Mouse (Mus musculus): ENCODE results near the gene Sgta. TPM values are rescaled to one million over a fixed set of nuclear protein-coding genes. Genes with fewer than 3 reads are reported as not detected.

Gene Sgta
- total and polyA plus RNA-seq, 3 experiments = 67.6 to 123 (median 104) TPM

DNA sequence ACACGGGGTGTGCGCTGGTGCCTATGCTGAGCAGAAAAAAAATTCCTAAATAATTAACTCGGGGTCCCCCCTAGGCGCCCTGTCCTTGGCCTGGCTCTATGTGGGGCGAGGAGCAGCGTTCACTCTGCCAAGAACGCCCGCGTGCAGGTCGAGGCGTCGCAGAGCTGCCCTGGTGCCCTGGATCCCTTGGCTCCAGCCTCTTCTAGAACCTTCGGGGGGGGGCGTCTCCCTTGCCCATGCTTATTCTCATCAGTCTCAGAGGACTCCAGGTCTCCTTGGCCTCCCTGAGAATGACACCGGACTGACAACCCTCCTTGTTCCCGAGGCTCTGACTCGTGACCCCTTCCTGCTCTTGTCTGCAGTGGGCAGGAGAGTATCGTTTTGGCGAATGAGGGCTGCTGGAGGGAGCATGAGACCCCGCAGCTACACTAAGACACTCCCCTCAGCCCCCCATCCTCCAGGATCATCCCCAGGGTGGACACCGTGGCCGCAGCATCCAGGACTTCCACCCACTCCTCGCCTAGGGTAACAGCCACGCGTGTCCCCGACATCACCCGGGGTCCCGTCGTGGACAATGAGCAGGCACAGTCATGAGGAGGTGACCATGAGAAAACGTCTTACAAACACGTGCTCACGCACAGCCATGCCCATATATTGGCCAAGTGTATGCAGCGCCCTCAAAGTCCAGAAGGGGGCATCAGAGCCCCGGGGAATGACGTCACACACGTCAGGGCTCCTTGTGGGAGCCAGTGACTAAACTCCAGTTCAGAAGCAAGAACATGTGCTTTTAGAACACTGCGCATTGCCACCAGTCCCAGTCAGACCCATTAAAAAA lies 60.4 kb downstream of the Sgta start (continued):
- TF ChIP-seq GABPA (IDR thresholded peaks at IDR 0.05; ENCODE audit: insufficient replicate concordance, low read depth, low read length) (no peak), ETS1 (conservative IDR thresholded peaks at IDR 0.05; ENCODE audit: low read depth, low read length) (peak; percentile 15; the same call in 1 of the 2 replicates), MYC (IDR thresholded peaks at IDR 0.05; ENCODE audit: low read depth, low read length) (peak; percentile 99), CHD1 (IDR thresholded peaks at IDR 0.05; ENCODE audit: low read depth, low read length) (no peak), IRF4 (IDR thresholded peaks at IDR 0.05; ENCODE audit: low read depth, low read length) (0 out of 2 replicates have a peak, but pooled peaks have one; percentile 41), MAZ (IDR thresholded peaks at IDR 0.05; ENCODE audit: low read depth, low read length) (no peak), NELFE (IDR thresholded peaks at IDR 0.05; ENCODE audit: low read depth, low read length) (peak; percentile 64; the same call in 1 of the 2 replicates), CTCF (conservative IDR thresholded peaks at IDR 0.05 in 1 of 2, IDR thresholded peaks at IDR 0.05 in 1 of 2; ENCODE audit: low read depth in 2 of 2, low read length in 2 of 2) (peak; percentile 61 to 89), UBTF (IDR thresholded peaks at IDR 0.05; ENCODE audit: low read depth, low read length) (no peak), SMC3 (IDR thresholded peaks at IDR 0.05; ENCODE audit: low read depth, low read length) (peak; percentile 76), RAD21 (IDR thresholded peaks at IDR 0.05; ENCODE audit: low read depth, low read length) (peak; percentile 51)

DNA sequence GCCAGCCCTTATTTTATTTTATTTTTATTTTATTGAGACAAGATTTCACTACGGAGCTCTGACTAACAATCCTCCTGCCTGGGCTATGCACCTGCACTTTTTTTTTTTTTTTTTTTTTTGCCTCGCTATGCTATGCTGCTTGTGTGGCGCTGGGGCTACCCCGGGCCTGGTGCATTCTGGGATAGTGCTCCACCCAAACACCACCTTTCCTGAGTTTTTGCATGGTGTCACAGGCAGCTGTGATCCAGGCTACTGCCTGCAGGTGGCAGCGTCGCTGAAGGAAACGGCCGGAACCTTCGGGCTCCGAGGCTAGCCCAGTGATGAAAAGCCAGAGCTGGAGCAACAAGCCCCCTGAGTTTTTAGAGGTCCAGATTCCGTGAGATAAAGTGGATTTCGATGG lies 61.2 kb downstream of the Sgta start:
- Histone ChIP-seq H3K27me3 (replicated peaks) (peaks cover 60% of the 10 kb centered on the region), H3K79me2 (replicated peaks; ENCODE audit: control insufficient read depth, extremely low read depth, insufficient read depth, poor library complexity, severe bottlenecking) (no peaks in the 10 kb centered on the region), H3K27ac (ENCODE audit: insufficient read depth, low read depth) (no peak overlapping the region), H3K9ac (ENCODE audit: insufficient read depth, low read depth) (no peak overlapping the region), H3K4me3 (replicated peaks in 1 of 3; ENCODE audit: low read depth in 2 of 3, low read length in 2 of 3, poor library complexity in 1 of 3) (no peak overlapping the region), H3K4me1 (ENCODE audit: control insufficient read depth in 1 of 2, insufficient read depth in 2 of 2) (peaks cover 14 to 44% of the 10 kb centered on the region in 2 experiments), H3K36me3 (replicated peaks in 1 of 2; ENCODE audit: control insufficient read depth in 1 of 2, insufficient read depth in 1 of 2, low read length in 1 of 2) (no peaks in the 10 kb centered on the region), H3K4me2 (ENCODE audit: insufficient read depth, low read depth, poor library complexity, severe bottlenecking) (no peak overlapping the region; the same call in 1 of the 2 replicates), H3K9me3 (replicated peaks; ENCODE audit: low read length) (peaks cover 3% of the 10 kb centered on the region)
- peak; percentile 85 for DNase-seq (ENCODE audit: extremely low read depth)
- in situ Hi-C loops (cut with MboI; ENCODE audit: low pct_ligation_motif_present, low pct_unique_long_range_greater_than_20kb, low sequenced_read_pairs) (loop anchor here (5.0 to 10.0 kb wide), 3 partner anchors 174 to 251 kb away; partner anchors contain the start of gene Amh), dilution Hi-C loops (cut with MboI; ENCODE audit: extremely low pct_ligation_motif_present, extremely low pct_unique_long_range_greater_than_20kb, low sequenced_read_pairs) (no loop called here)
- TF ChIP-seq MAX (IDR thresholded peaks at IDR 0.05; ENCODE audit: low read length) (peak; percentile 67; the same call in 1 of the 2 replicates), ZC3H11A (IDR thresholded peaks at IDR 0.05; ENCODE audit: low read depth, low read length) (peak; percentile 25; the same call in 1 of the 2 replicates), MEF2A (IDR thresholded peaks at IDR 0.05; ENCODE audit: borderline replicate concordance, low read depth, low read length) (0 out of 2 replicates have a peak, but pooled peaks have one; percentile 47), HCFC1 (IDR thresholded peaks at IDR 0.05; ENCODE audit: low read depth, low read length) (peak; percentile 64), TCF12 (IDR thresholded peaks at IDR 0.05; ENCODE audit: low read depth, low read length) (peak; percentile 35; the same call in 1 of the 2 replicates), IRF4 (IDR thresholded peaks at IDR 0.05; ENCODE audit: low read depth, low read length) (peak; percentile 40; the same call in 1 of the 2 replicates), SIN3A (IDR thresholded peaks at IDR 0.05; ENCODE audit: low read length) (peak; percentile 64; the same call in 1 of the 2 replicates), ZNF384 (IDR thresholded peaks at IDR 0.05; ENCODE audit: low read depth, low read length) (peak; percentile 98), POLR2A (IDR thresholded peaks at IDR 0.05; ENCODE audit: low read depth, low read length) (no peak), MAFK (IDR thresholded peaks at IDR 0.05; ENCODE audit: insufficient replicate concordance, low read length) (no peak), JUN (IDR thresholded peaks at IDR 0.05; ENCODE audit: insufficient read depth, low read depth, low read length) (no peak), CTCF (conservative IDR thresholded peaks at IDR 0.05 in 1 of 2, IDR thresholded peaks at IDR 0.05 in 1 of 2; ENCODE audit: low read depth in 2 of 2, low read length in 2 of 2) (peak; percentile 16 to 94; a peak in 2 of 4 replicates), RAD21 (IDR thresholded peaks at IDR 0.05; ENCODE audit: low read depth, low read length) (peak; percentile 89), KAT2A (IDR thresholded peaks at IDR 0.05; ENCODE audit: insufficient replicate concordance, low read length) (no peak), SMC3 (IDR thresholded peaks at IDR 0.05; ENCODE audit: low read depth, low read length) (peak; percentile 80), MXI1 (IDR thresholded peaks at IDR 0.05; ENCODE audit: low read depth, low read length) (peak; percentile 61; the same call in 1 of the 2 replicates), TBP (conservative IDR thresholded peaks at IDR 0.05; ENCODE audit: low read depth, low read length) (no peak), BHLHE40 (IDR thresholded peaks at IDR 0.05; ENCODE audit: low read depth, low read length) (0 out of 2 replicates have a peak, but pooled peaks have one; percentile 30), ZMIZ1 (IDR thresholded peaks at IDR 0.05; ENCODE audit: low read depth, low read length) (no peak), NRF1 (IDR thresholded peaks at IDR 0.05; ENCODE audit: low read depth, low read length) (0 out of 2 replicates have a peak, but pooled peaks have one; percentile 27), MAZ (IDR thresholded peaks at IDR 0.05; ENCODE audit: low read depth, low read length) (0 out of 2 replicates have a peak, but pooled peaks have one; percentile 54), JUND (conservative IDR thresholded peaks at IDR 0.05; ENCODE audit: low read depth, low read length) (no peak), CHD1 (IDR thresholded peaks at IDR 0.05; ENCODE audit: low read depth, low read length) (no peak), USF2 (conservative IDR thresholded peaks at IDR 0.05; ENCODE audit: low read depth, low read length) (no peak), ETS1 (conservative IDR thresholded peaks at IDR 0.05; ENCODE audit: low read depth, low read length) (no peak), NELFE (IDR thresholded peaks at IDR 0.05; ENCODE audit: low read depth, low read length) (peak; percentile 34; the same call in 1 of the 2 replicates), ZKSCAN1 (IDR thresholded peaks at IDR 0.05; ENCODE audit: borderline replicate concordance, low read depth, low read length) (no peak)

Data from CH12.LX (cell line).